Mouse (Mus musculus) heart, postnatal 36 days (tissue): Measurements from ENCODE around the gene Tmem229b. TPM values are rescaled to one million over a fixed set of nuclear protein-coding genes. Genes with fewer than 3 reads are reported as not detected.

Source experiments
- DNase-seq, 2 experiments: peaks; one replicate each; pipeline ENCODE4 v3.0.0; 2021 to 2022
- intact Hi-C: fragments of 180-260 bp; cut with DNase I; formaldehyde crosslinking; loops from one replicate; pipeline ENCODE4 v1.15.1; 2025
- total RNA-seq, 2 experiments: library from RNA; stranded (reverse); gene quantifications; 2 replicates each; pipeline ENCODE4 v1.2.3; 2021

The Tmem229b gene
- total RNA-seq, 2 experiments from 2014 or later = 2.6 to 5.4 TPM

DNA sequence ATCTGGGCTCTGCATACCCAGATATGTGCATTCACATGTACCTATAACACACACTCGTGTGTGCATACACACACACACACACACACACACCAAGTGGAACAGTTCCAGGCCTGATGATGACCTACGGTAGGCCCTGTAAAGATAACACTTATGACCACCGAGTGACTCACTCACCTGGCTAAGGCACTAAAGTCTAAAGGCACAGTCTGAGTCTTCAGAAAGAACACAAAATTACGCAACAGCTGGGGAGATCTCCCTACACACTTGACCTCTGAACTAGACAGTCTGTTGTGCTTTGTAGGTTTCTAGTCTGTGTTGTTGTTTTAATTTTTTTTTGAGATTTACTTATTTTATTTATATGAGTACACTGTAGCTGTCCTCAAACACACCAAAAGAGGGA is 93.0 kb downstream of the Tmem229b start:
- intact Hi-C loops = no loop called here
- DNase-seq = no peak

Other genes with a start within 250 kb of the Tmem229b start
- gene Atp6v1d, start 146.0 kb downstream of the Tmem229b start, total RNA-seq = 10 to 100 TPM; 81.1 to 83.5 TPM
- 10 to 100 TPM; 52.1 to 59.3 TPM for gene Eif2s1, start 145.8 kb downstream of the Tmem229b start, total RNA-seq
- under 1 TPM; 0.36 to 0.60 TPM for gene Plek2, start 100.7 kb downstream of the Tmem229b start, total RNA-seq
- 1 to 10 TPM; 1.6 to 2.1 TPM for gene Plekhh1, start 21.5 kb upstream of the Tmem229b start, total RNA-seq
- gene Pigh, start 82.0 kb upstream of the Tmem229b start, total RNA-seq = 1 to 10 TPM; 2.9 to 3.5 TPM
- gene Arg2, start 123.2 kb upstream of the Tmem229b start, total RNA-seq = not detected
- gene Vti1b, start 165.0 kb upstream of the Tmem229b start, total RNA-seq = 10 to 100 TPM; 84.1 to 92.4 TPM
- gene Rdh11, start 184.7 kb upstream of the Tmem229b start, total RNA-seq = 1 to 10 TPM; 3.3 to 3.5 TPM
- not detected for gene Rdh12, start 201.3 kb upstream of the Tmem229b start, total RNA-seq